Mouse (Mus musculus) ES-E14 (cell line): ENCODE results near the gene Dgkd.

Experiments
- CHD2 ChIP-seq: IDR thresholded peaks from 2 replicates; pipeline ENCODE4 v1.6.1; 2014; ENCODE audit warnings: mild to moderate bottlenecking, low read depth, low read length, inconsistent platforms
- HCFC1 ChIP-seq: IDR thresholded peaks from 2 replicates; pipeline ENCODE4 v1.6.1; 2012; ENCODE audit warnings: low read length, inconsistent platforms, borderline replicate concordance; ENCODE audit not compliant: insufficient read depth
- MAFK ChIP-seq: IDR thresholded peaks from 2 replicates; pipeline ENCODE4 v1.6.1; 2014; ENCODE audit warnings: mild to moderate bottlenecking, low read depth, low read length, inconsistent platforms; ENCODE audit not compliant: insufficient read depth
- ZC3H11A ChIP-seq: IDR thresholded peaks from 2 replicates; pipeline ENCODE4 v1.6.1; 2012; ENCODE audit warnings: low read depth, mild to moderate bottlenecking, inconsistent platforms, low read length, borderline replicate concordance
- ZNF384 ChIP-seq: IDR thresholded peaks from 2 replicates; pipeline ENCODE4 v1.6.1; 2012; ENCODE audit warnings: low read depth, low read length, inconsistent platforms

GRCm38 (mm10) chr1:87951641-87952040 lies 98.6 kb downstream of the Dgkd start:
- no peak for TF ChIP-seq ZNF384
- TF ChIP-seq HCFC1: no peak
- no peak for TF ChIP-seq CHD2
- TF ChIP-seq ZC3H11A: no peak
- no peak for TF ChIP-seq MAFK
